Mouse (Mus musculus) embryonic stem cell, embryonic (primary cell): ENCODE results near the gene Frem3.

Experiments used
- CTCF ChIA-PET, 4 experiments: fragments of 300-600 bp in 2 of 4; fragments of 350-600 bp in 2 of 4; sonication (Branson Sonifier 250); formaldehyde crosslinking; loops; one replicate each; lab custom pipeline; 2022; ENCODE audit warnings: inconsistent platforms in 2 of 4; lab: Charles Lee
- POLR2A ChIA-PET, 4 experiments: fragments of 300-600 bp in 2 of 4; fragments of 350-600 bp in 2 of 4; sonication (Branson Sonifier 250); formaldehyde crosslinking; loops; one replicate each; lab custom pipeline; 2022; ENCODE audit warnings: antibody characterized with exemption in 4 of 4, inconsistent platforms in 1 of 4; lab: Charles Lee

Frem3 gene

DNA sequence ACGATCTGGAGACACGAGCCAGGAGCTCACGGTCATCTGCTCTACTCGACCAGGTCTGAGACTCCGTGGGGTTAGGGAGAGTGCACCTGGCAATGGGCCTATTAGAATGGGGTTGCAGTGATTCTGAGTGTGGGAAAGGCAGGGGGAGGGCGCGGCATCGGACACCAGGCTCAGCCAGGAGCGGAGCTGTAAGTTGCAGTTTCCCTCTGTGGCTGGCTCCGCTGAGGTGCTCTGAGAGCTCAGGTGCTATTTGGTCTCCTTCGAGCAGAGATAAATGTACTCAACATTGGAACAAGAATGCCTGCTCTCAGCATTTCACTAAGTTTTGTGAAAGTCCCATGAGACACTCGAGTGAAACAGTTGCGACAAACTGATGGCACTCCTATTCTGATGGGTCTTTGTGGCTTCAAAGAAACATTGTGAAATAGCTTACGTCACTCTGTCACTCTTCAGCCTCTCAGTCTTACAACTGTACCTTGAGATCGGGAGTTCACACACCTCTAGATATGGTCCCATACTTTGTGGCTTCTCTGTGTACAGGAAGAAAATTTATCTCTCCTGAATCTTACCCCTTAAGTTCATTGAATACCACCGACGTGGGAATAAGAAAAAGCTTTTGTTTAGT, 58.5 kb downstream of the Frem3 start:
- ChIA-PET CTCF (no interaction called here), POLR2A (interaction anchor here in 1 of 4 experiments (1.6 kb wide), 1 partner anchor 346 kb away, joined by 5 read pairs; the partner anchor contains the start of gene Usp38)

DNA sequence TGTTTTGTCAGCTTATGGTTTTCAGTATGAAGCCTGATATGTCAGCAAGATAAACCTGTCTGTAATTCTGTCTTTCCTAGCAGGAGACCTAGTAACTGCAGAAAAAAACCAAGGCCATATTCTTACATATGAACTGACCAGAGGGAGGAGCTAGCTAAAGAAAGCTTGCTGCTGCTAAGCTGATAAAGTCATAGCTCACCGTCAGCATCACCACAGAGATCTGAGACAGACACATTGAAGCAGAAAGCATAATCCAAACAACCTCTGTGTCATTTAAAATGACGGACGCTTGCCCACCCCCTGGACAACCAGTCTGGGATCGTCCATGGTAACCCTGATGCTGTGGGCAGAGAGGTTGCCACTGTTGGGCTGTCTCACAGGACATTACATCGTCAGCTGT, 71.7 kb downstream of the Frem3 start:
- ChIA-PET CTCF (interaction anchor here in 2 of 4 experiments (0.9 to 1.0 kb wide), 2 partner anchors 190 kb away, joined by 3 to 20 read pairs; no protein-coding TSS in a partner anchor), POLR2A (interaction anchor here in 1 of 4 experiments (0.9 kb wide), 1 partner anchor 8 kb away, joined by 3 read pairs; no protein-coding TSS in a partner anchor)

DNA sequence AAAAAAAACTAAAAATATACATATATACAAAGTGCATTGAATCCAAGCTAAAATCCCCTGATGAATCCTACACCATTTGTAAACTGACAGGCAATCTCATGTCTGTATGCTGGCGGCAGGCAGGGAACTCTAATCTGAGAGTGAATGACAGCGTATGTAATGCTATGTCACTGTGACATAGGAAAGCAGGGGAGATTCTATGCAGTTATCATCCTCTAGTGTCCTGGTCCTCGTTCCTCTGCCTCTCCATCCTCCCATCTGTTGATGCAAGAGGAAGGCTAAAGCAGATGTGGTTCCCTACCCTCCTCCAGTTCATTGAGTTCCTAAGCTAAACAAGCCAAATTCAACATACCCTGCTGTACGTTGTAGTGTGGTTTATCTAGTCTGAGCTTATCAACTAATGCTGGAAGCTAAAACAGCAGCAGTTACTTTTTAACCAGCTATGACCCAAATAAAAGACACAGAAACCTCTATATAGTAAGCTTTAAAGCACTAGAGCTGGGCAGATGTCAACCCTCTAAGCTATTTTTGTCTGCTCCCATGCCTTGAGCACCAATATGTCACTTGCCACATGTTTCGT, 73.0 kb downstream of the Frem3 start:
- CTCF ChIA-PET, result no interaction called here
- POLR2A ChIA-PET, result no interaction called here

DNA sequence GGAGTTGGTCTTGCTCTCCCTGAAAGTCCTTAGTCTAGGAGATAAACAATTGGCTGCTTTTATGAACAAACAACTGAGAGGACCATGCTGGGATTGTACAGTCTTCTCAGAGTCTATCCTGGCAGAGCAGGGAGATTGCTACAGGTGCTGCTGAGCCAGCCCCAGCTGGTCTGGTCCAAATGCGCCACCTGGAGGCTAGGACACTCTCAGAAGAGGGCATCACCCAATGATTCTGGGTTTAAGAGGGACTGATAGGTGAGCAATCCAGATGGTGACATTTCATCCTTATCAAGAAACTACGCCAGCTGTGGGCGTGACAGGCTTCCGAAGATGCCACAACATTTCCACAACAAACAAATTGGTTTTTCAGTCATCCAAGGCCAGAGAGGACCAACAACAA, 77.3 kb downstream of the Frem3 start:
- POLR2A ChIA-PET, result interaction anchor here in 1 of 4 experiments (0.7 kb wide), 1 partner anchor 258 kb away, joined by 3 read pairs; no protein-coding TSS in a partner anchor
- CTCF ChIA-PET, result interaction anchor here (0.6 to 5.7 kb wide), 8 partner anchors 88 to 954 kb away, joined by 3 to 52 read pairs (median 4); partner anchors contain the start of gene Gypa (in 3 of the 4)

DNA sequence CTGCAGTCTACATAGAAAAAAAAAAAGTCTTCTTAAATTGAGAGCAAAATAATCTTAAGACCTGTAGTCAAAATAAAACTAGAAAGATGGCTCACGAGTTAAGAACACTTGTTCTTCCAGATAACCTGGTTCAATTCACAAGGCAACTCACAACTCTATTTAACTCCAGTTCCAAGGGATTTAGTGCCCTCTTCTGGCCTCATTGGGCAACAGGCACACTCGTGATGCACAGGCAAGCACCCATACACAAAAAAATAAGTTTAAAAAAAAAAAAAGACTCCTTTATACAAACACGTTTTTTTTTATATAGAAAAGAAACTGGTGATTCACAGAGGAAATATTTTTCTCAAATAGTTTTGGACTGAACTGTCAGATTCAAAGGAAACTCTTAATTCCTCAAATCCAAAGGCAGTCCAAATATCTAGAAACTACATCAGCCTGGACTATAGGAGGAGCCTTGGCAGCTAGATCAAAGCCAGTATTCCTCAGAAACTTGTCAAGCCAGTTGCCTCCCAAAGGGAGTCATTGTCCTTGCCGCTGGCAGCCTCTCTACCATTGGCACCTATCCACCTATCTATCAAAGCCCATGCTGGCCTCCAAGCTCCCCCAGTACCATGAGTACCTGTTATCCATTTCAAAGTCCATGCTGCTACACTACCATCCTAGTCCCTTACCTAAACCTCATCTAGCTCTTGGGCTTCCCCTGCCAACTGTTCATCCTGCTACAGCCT, 100.0 kb downstream of the Frem3 start:
- ChIA-PET CTCF (interaction anchor here in 2 of 4 experiments (0.5 to 1.5 kb wide), 4 partner anchors 14 to 218 kb away, joined by 3 to 5 read pairs (median 4); no protein-coding TSS in a partner anchor), POLR2A (interaction anchor here in 1 of 4 experiments (0.6 to 1.5 kb wide), 5 partner anchors 15 to 28 kb away, joined by 3 read pairs; no protein-coding TSS in a partner anchor)

DNA sequence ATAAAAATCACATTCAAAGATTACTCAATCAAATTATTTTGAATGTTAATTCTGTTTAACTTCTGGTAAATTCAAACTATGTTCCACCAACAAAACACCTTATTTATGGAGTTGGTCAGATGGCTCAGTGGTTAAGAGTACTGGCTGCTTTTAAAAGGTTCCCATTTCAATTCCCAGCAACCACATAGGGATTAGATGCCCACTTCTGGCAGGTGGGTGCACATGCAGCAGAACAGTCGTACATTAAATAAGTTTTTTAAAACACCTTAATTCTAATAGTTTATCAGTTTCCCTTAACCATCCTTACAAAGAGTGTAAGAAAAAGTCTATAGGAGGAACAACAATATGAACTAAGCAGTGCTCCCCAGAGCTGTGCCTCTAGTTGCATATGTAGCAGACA, 103.6 kb downstream of the Frem3 start:
- CTCF ChIA-PET, result interaction anchor here in 1 of 4 experiments (0.6 to 1.2 kb wide), 2 partner anchors 67 to 980 kb away, joined by 3 read pairs; no protein-coding TSS in a partner anchor
- POLR2A ChIA-PET, result interaction anchor here in 2 of 4 experiments (0.6 to 2.1 kb wide), 6 partner anchors 10 to 19 kb away, joined by 3 to 7 read pairs (median 4); no protein-coding TSS in a partner anchor

DNA sequence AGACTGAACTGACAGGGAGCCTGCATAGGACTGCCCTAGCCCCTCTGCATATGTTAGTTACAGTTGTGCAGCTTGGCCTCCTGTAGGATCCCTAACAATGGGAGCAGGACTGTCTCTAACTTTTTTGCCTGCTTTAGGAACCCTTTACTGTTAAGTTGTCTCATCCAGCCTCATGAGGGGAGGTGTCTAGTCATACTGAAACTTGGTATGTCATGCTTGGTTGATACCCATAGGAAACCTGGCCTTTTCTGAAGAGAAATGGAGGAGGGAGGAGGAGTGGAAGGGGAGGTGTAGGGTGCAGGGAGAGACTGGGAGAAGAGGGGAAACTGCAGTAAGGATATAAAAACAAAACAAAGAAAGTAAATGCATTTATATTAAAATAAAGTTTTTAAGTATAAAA, 121.4 kb downstream of the Frem3 start:
- CTCF ChIA-PET, result no interaction called here

DNA sequence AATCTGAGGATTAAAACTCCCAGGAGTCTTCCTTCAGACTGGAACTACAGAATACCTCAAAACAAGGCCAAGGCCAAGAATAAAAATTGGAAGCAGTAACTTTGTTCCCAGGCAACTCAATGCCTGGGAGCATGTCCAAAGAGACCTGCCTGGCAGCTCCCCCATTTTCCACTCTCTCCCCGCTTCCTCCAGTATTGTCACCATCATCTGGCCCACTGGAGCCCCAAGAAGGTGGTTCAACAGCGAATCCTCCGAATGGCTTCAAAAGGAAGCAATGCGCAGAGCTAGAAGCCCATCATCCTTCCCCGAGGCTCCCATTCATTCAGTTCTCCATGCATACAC, 127.1 kb downstream of the Frem3 start:
- ChIA-PET CTCF (no interaction called here), POLR2A (interaction anchor here (0.6 to 3.2 kb wide), 22 partner anchors 9 to 277 kb away, joined by 3 to 53 read pairs (median 4); partner anchors contain the start of genes Usp38 (in 3 of the 4), Gab1 (in 1 of the 4) and Gypa (in 1 of the 4))

More for the DNA sequence above, 121.4 kb downstream of the Frem3 start:
- POLR2A ChIA-PET, result interaction anchor here in 2 of 4 experiments (0.6 to 1.2 kb wide), 3 partner anchors 18 to 27 kb away, joined by 3 to 5 read pairs (median 3); no protein-coding TSS in a partner anchor

DNA sequence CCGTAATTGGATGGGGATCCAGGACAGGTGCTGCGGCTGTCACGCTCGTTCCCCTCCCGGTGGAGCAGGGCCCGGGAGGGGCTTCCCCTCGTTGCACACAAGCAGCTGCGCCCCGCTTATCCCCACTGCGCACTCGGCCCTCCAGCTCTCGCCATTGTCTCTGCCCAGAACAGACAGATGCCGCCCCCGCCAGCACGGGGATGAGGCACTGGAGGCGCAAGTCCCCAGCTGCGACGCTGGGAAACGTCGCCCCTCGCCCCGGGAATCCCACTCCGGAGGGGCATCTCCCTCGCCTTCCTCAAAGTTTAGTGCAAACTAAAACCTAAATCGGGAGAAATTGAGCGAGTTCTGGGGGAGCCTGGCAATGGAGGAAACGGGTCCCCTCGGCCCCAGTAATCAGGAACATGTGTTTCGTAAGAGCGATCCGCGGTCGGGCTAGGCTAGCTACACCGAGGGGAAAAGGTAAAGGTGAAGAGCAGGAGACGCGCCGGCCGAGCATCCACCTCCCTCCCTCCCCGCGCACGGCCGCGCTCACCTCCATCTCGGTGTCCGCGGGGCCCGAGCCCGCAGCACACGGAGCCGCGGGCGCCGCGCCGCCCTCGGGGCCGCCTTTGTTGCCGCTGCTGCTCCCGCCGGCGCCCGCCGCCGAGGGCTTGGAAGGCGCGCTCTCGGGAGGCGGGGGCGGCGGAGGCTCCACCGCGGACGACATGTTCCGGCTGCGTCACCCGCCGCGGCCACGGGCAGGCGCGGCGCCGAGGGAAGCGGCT, 127.7 kb downstream of the Frem3 start:
- POLR2A ChIA-PET, result interaction anchor here (0.6 to 3.2 kb wide), 28 partner anchors 9 to 1027 kb away, joined by 3 to 53 read pairs (median 4); partner anchors contain the start of genes Usp38 (in 4 of the 4), Abce1 (in 1 of the 4), Anapc10 (in 1 of the 4) and Gab1 (in 1 of the 4)
- CTCF ChIA-PET, result interaction anchor here in 1 of 4 experiments (1.1 kb wide), 1 partner anchor 258 kb away, joined by 3 read pairs; no protein-coding TSS in a partner anchor

DNA sequence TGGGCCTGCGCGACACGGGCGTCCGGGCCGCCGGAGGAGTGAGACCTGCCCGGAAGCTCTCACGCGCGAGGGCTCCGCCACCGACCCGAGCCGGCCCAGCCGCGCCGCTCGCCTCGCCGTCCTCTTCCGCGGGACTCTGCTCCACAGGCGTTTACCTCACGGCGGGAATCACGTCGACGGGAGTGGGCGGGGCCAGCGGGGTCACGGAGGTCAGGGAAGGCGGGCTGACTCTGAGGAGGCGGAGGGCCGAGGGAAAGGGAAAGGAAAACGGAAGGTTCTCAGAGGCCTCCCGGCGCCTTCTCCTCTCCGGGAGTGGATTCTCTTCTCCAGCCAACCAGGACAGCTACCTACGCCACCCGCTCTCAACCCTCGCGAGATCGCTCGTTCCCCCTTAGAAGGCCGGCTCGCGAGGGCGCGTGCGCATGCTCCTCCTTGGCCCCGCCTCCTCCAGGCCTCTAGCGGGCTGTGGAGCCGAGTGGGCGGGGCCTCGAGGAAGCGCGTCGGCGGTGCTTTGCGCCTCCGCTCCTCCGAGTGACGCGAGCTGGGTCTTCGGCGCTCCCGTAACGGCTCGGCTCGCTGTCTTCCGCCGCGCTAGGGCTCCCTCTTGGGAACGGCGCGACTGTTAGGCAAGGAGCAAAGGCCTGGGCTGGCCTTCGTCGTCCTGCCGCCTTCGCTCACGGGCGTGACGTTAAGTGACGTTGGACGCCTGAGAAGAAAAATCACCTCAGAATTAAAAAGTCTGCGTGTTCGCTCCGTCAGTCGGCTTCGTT, 128.5 kb downstream of the Frem3 start, which contains the start of gene Smarca5:
Gene Smarca5 (minus strand): TSS at position 343 of the 770 bp plus-strand sequence.
- ChIA-PET CTCF (interaction anchor here in 2 of 4 experiments (0.6 to 1.8 kb wide), 3 partner anchors 14 to 299 kb away, joined by 3 to 6 read pairs (median 3); no protein-coding TSS in a partner anchor), POLR2A (interaction anchor here (0.6 to 3.2 kb wide), 22 partner anchors 10 to 1708 kb away, joined by 3 to 53 read pairs (median 4); partner anchors contain the start of genes Usp38 (in 4 of the 4), Abce1 (in 1 of the 4) and Anapc10 (in 1 of the 4))

DNA sequence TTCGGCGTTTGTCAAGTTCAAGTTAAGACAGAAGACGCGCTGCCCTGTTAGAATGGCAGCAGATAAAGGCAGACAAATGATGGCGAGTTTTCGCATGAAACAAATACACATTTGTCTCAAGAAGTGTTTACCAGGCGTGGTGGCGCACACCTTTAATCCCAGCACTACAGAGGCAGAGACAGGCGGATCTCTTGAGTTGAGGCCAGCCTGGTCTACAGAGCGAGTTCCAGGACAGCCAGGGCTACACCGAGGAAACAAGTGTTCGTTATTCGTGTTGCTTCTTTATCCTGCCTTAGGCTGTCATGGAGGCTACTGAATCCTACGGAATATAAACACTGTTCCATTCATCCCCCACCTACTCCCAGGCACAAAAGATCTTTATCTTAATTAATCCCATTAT, 129.1 kb downstream of the Frem3 start:
- CTCF ChIA-PET, result interaction anchor here in 2 of 4 experiments (0.6 to 1.8 kb wide), 3 partner anchors 13 to 298 kb away, joined by 3 to 6 read pairs (median 3); no protein-coding TSS in a partner anchor
- POLR2A ChIA-PET, result interaction anchor here (0.6 to 3.2 kb wide), 21 partner anchors 10 to 1709 kb away, joined by 3 to 53 read pairs (median 4); partner anchors contain the start of genes Usp38 (in 4 of the 4), Abce1 (in 1 of the 4) and Anapc10 (in 1 of the 4)
